Mouse (Mus musculus) right cerebral cortex, postnatal 14 days (tissue): ENCODE data around the gene Six3.
A peak's percentile ranks its signal among the peaks of the same experiment; 100 is the strongest.

Source experiments
- DNase-seq: peaks from one replicate; pipeline ENCODE4 v3.0.0; 2022

Six3 gene

DNA sequence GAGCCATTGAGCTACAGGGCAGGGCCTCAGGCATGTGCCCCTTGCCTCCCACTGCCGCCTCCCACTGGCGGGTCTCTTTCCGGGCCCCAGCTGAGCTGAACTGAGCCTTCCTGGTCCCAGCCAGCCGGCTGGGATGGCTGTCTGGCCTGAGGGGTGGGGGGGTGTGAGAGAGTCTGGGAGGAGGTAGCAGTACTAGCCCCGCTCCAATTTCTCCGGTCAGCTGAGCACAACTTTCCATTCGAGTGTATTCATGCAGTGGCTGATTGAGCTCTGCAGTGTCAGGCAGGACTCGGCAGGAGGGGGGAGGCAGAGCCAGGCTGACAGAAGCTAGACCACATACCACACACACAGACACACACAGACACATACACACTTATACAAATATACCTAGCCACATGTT, 15.4 kb downstream of the Six3 start:
- no peak for DNase-seq

DNA sequence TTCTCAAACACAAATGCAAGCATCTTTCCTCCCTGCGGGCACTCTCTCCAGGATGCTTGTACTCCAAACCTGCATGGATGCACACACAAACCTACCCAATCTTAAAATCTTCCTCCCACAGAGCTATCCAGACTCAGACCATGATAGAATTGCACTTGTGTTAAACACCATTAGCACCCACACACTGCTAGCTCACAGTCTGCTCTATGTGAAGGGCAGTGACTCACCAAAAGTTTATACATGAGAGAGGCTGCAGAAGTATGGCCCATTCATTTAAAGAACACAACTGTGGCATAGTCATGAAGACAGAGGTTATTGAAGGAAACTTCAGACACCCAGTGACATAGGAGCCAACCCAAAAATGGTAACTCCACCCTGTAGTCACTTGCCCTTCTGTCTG, 16.0 kb downstream of the Six3 start:
- DNase-seq: peak; percentile 0

DNA sequence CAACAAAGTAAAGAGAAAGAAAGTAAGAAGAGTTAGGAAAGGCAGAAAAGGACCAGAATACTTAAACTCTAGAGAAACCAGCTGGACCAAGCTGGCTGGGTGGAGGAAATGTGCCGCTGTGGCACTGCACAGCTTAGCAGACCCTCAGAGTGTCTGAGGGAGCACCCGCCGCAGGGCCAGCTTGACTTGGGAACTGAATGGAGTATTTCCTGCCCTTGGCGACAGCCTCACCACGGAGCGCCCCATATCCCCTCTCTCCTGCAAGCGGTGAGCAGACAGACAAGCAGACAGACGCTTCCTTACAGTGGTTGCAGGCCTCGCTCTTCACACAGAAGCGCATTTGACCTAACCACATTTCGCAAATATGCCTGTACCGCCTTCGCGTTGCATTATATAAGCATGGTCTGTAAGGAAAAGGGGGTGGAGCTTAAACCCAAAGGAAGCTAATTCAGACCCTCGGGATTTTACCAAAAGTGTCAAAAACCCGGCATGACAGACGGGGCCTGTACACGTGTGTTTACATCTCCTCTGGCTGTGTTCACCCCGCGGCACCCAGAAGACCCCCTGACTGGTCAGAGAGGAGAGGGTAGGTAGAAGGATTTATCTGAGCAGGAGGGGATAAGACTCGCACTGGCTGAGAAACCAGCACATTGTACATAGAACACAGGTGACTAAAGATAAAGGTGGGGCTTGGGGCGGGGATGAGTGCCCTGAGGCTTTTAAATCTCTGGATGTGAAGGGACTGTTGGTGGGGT, 17.1 kb downstream of the Six3 start:
- DNase-seq: no peak

DNA sequence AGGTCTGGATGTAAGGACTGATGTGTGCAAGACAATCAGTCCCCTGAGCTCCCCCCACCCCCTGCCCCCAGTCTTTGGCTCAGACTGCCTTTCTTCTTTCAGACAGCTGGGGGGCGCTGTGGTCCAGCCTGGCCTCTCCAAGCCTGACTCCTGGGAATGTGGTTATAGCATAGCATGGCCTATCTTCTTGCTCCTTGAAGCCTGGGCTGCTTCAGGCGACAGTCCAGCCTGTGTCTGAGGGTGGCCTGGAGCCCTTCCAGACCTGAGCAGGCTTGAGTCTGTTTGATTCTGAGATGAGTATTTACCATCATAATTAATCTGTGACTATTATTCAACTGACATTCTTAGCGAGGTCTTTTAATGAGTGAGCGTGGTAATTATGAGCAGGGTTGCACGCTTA, 17.7 kb downstream of the Six3 start:
- DNase-seq: no peak

DNA sequence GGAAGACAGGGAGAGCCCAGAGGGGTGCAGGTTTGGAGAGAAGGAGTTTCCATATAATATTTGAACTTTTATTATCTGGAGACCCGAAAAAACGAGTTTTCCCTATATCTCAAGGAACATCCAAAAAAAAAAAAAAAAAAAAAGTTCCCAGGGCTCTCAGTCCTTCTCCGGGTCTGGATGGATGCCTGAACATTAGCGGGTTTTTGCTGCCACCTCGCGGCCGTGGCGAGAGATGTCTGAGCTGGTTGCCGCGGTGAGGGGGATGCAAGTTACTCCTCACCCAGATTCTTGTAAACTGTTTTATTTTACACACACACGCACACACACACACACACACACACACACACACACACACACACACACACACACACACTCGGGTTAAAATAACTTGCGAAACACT, 20.2 kb downstream of the Six3 start:
- DNase-seq: peak; percentile 79

DNA sequence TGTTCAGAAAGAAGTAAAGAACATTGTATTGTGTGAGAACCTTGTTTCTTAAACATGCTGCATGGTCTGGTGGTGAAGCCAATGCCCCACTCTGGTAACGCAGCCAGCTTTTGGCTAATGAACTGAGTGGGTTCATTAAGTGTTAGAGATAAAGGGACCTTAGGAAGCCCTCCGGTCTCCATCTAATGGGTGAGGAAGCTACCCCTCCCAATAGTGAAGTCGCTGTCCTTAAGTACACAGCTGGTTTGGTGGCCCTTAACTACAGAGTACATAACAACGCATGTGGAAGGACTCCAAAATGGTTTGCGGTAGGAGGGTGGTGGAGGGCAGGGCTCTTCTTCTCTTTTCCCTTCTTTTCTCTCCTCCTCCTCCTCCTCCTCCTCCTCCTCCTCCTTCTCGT, 24.5 kb downstream of the Six3 start:
- no peak for DNase-seq

DNA sequence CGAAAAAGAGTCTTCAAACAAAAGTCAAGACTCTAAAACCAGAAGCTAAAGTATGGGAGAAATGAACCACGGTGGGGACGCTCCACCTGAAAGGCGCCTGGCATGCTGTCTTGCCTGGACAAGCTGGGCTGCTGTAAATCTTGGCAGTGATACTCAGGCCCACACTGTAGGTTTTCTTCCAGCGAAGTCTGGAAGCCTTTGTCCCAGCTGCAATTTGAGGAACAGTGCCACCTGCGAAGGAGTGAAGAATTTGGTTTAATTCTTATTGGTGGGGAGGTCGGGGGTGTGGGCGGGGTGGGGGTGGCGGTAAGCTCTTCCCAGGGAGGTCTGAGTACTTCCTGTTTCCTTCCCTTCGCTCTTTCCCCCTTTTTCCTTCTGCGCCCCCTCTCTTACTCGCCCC, 31.9 kb downstream of the Six3 start:
- no peak for DNase-seq

DNA sequence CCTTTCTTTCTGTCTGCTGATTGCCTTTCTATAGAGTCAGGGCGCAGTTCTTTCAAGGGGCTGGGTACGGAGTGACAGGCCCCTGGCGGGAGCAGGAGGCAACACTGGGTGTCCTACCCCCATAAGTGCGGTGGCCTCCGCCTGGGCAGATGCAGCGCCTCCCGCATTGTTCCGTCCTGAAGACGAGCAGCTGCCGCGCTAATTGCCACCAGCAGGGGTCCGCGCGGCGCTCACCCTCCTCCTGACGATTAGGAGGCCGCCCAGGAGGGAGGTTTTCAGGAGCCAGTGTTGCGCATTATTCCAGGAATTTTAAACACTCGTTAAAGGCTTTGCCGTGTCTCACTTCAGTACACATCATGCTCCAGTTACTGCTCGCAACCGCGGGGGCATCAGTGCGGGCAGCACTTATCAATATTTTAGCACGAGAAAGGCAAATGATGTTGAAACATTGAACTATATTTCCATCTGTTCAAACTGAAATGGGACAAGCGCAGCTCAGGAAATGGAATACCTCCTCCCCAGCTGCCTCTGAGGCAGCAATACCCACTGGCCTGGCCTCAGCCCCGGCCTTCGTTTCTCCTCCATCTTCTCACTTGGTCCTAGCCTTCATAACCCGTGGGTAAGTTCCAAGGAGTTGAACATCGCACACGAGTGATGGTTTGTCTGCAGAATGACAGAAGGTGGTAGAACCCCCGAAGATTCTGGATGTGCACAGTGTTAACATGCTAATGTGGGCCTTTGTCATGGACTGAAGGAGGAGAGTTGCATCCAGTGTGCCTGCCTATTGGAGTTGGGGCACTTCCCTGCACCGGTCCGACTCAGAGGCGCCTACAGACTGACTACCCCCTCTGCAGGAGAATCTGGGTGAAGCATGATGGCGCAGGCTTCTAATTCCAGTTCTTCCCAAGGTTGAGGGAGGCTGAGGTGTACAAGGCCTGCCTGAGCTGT, 32.6 kb downstream of the Six3 start:
- peak; percentile 42 for DNase-seq

DNA sequence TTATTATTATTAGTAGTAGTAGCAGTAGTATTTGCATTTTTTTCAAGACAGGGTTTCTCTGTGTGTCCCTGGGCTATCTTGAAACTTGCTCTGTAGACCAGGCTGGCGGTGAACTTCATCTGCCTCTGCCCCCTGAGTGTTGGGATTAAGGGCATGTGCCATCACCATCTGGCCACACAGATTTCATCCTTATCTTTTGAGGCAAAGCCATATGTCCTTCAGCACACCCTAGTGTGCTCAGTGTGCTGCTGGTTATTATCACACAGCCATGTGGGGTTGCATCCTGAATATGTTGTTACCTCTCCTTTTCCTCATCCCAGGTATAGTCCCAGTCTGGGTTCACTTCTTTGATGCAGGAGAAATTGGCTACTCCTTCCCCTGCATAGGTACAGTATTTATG, 46.6 kb downstream of the Six3 start:
- no peak for DNase-seq

DNA sequence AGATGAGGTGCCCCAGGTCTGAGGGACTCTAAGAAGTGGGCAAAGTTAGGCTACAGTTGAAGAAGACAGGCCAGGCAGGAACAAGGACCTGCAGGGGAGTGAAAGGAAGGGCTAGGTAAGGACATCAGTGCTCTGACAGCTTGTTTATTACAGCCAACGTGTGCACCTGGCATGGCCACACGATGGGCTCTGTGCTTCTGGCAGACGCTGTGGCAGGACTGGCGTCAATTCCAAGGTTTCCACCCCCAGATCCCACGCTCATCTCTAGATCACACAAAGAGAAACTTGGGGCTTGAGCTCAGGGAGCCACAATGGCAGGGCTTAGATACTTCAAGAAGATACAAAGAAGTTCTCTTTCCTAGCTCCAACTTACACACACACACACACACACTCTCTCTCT, 48.1 kb downstream of the Six3 start:
- DNase-seq: no peak

DNA sequence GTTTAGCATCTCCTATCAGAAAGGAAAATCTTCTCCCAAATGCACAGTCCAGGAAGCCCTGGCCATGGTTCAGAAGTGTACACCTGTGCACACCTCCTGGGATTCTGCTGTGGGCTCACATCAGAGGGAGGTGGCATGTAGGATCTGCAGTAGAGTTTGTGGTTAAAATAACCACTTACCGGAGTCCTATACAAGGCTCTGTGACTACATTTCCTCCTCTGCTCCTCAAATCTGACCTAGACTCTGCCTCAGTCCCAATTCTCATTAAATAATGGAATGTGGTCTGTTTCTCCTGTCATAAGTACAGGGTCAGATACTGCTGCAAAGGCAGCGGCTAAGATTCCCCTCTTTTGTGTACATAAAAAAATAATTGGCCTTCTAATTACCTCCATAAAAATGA, 50.8 kb downstream of the Six3 start:
- no peak for DNase-seq

DNA sequence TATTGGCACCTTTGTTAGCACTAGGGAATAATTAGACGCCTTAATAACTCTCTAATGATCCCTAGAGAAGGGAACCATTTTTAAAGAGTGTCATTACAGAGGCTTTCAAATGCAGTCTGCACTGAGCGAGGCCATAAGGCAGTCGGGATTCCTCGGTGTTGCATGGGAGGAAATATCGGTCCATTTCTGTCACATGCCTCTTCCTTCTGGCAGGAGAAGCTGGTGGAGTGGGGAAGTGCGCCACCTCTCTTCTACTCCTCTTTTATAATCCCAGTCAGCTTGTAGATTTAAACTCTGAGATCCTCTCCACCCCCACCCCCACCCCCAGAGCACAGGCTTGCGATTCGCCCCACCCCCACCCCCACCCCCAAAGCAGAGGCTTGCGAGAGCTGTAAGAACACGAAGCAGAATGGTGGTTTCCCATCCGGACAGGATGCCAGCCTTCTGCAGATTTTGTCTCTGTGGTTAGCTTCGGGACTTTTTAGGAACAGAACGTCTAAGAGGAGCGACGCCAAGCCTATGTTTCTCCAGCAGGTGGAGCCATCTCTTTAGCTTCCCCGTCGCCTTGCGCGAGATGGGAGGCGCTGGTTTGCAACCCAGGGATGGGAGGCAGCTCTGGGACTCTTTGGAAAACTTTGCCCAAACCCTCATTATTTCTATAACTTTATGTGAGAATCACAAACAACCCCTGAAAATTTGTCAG, 51.4 kb downstream of the Six3 start:
- peak; percentile 75 for DNase-seq
